Mouse (Mus musculus) liver, embryonic 14.5 days (tissue): ENCODE data around the gene Kcnk4.

Experiments
- CTCF ChIP-seq: IDR thresholded peaks from 2 replicates; pipeline ENCODE4 v1.5.1; 2016; ENCODE audit warnings: antibody characterized with exemption, low read depth, control low read depth
- EP300 ChIP-seq: IDR thresholded peaks from 2 replicates; pipeline ENCODE4 v1.6.1; 2016; ENCODE audit warnings: antibody characterized with exemption, low read depth

DNA sequence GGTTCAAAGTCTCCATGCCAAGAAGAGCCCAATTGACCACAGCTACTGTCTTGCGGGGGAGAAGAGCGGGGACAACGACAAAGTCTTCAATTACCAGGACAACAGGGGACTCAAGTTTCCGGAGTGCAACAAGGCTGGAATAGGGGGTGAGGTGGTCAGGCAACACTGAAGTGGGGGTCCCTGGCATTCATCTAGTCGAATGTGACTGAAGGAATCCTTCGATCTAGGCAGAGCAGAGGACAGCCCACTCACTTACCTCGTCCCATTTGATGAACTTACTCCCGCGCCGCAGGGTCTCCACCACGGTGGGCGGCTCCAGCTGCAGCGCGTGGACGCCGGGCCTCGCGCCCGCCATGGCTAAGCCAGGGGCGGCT lies 35.0 kb upstream of the Kcnk4 start:
- TF ChIP-seq CTCF (no peak), EP300 (no peak)
